Comparison of ENCODE assay signal across 27 mouse cellular contexts in genomic region chrX:52221016-52221415, GRCm38 (mm10). TPM values are rescaled to one million over a fixed set of nuclear protein-coding genes. Genes with fewer than 3 reads are reported as not detected.
"Had no signal": no experiment of that assay in that cellular context is flagged by ENCODE, and none has a peak within 500 bp of the region (broad histone marks: within the 10 kb centered on the region; RNA-seq: fewer than 3 reads in every experiment).

No protein-coding gene starts in this region.

- H3K9ac ChIP-seq: heart, embryonic 13.5 days; heart, embryonic 15.5 days; hindbrain, embryonic 12.5 days; hindbrain, embryonic 14.5 days; intestine, embryonic 15.5 days; limb, embryonic 13.5 days; limb, embryonic 15.5 days; liver, embryonic 12.5 days had no signal

- H3K27ac ChIP-seq: gastrocnemius, adult 2 months; heart, adult 2 months; heart, embryonic 13.5 days; heart, embryonic 15.5 days; hindbrain, embryonic 10.5 days; hindbrain, embryonic 12.5 days; hindbrain, embryonic 14.5 days; intestine, embryonic 15.5 days; layer of hippocampus, adult 2 months; limb, embryonic 13.5 days; limb, embryonic 15.5 days; liver, embryonic 12.5 days had no signal

- H3K36me3 ChIP-seq: heart, embryonic 13.5 days; heart, embryonic 15.5 days; hindbrain, embryonic 10.5 days; hindbrain, embryonic 12.5 days; intestine, embryonic 15.5 days; limb, embryonic 13.5 days; limb, embryonic 15.5 days; liver, embryonic 12.5 days had no signal

- H3K4me3 ChIP-seq: gastrocnemius, adult 2 months; heart, adult 2 months; heart, embryonic 13.5 days; heart, embryonic 15.5 days; hindbrain, embryonic 10.5 days; hindbrain, embryonic 12.5 days; intestine, embryonic 15.5 days; layer of hippocampus, adult 2 months; limb, embryonic 13.5 days; limb, embryonic 15.5 days; liver, embryonic 12.5 days had no signal

- H3K4me1 ChIP-seq: heart, embryonic 13.5 days; hindbrain, embryonic 10.5 days; hindbrain, embryonic 12.5 days; intestine, embryonic 15.5 days; limb, embryonic 13.5 days; limb, embryonic 15.5 days; liver, embryonic 12.5 days had no signal

- H3K27me3 ChIP-seq: heart, embryonic 13.5 days; heart, embryonic 15.5 days; hindbrain, embryonic 12.5 days; intestine, embryonic 15.5 days; limb, embryonic 15.5 days; liver, embryonic 12.5 days had no signal

- H3K4me2 ChIP-seq: heart, embryonic 11.5 days; heart, embryonic 13.5 days; heart, embryonic 15.5 days; hindbrain, embryonic 12.5 days; hindbrain, embryonic 14.5 days; intestine, embryonic 15.5 days; limb, embryonic 13.5 days; limb, embryonic 15.5 days; liver, embryonic 12.5 days had no signal

- H3K9me3 ChIP-seq: heart, embryonic 13.5 days; heart, embryonic 15.5 days; hindbrain, embryonic 10.5 days; hindbrain, embryonic 12.5 days; intestine, embryonic 15.5 days; limb, embryonic 13.5 days; limb, embryonic 15.5 days; liver, embryonic 12.5 days had no signal

- ATAC-seq: hindbrain, embryonic 16.5 days; inflammation-experienced regulatory T-cells, adult 6 months; intestine, embryonic 15.5 days; liver, embryonic 12.5 days had no signal

- DNase-seq: gastrocnemius, adult 2 months; gastrocnemius, postnatal 10 days; gastrocnemius, postnatal 25 days; heart, postnatal 14 days; heart, postnatal 36 days; kidney, adult 11 months; kidney, adult 2 months; kidney, postnatal 10 days; kidney, postnatal 25 days; kidney, postnatal 4 days; layer of hippocampus, postnatal 36 days; left cerebral cortex, postnatal 4 days had no signal

RNA-seq across cellular contexts. Expression of gene Gpc4, which starts 56.0 kb away (rescaled TPM):
- total RNA-seq: granulocyte monocyte progenitor cell, adult 5-6 weeks had no signal
- polyA plus RNA-seq: inflammation-experienced regulatory T-cells, adult 6 months had no signal
